Mouse (Mus musculus) ovary, adult 2 months (tissue): Measurements from ENCODE around the gene N4bp2l2. TPM values are rescaled to one million over a fixed set of nuclear protein-coding genes. Genes with fewer than 3 reads are reported as not detected.

Experiments used
- polyA plus RNA-seq: library from polyadenylated mRNA; depleted of rRNA; stranded (reverse); fragments of >200 nt; gene quantifications from 2 replicates; pipeline ENCODE4 v1.2.3, GENCODE M21; 2012; rRNA removed

N4bp2l2 gene
- polyA plus RNA-seq = 2.3 and 7.4 TPM in 2 replicates

DNA sequence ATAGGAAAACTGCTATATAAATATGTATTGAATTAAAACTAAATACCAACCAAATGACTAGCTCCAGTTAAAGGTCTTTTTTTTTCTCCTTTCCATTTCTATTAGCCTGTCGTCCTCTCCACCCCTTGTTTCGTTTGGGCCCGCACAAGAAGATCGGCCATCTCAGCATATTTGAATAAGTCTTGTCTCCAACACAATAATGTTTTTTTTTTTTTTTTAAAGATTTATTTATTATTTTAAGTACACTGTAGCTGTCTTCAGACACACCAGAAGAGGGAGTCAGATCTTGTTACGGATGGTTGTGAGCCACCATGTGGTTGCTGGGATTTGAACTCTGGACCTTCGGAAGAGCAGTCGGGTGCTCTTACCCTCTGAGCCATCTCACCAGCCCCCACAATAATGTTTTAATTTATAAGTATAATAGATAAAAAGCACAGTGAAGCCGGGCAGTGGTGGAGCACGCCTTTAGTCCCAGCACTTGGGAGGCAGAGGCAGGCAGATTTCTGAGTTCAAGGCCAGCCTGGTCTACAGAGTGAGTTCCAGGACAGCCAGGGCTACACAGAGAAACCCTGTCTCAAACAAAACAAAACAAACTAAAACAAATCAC is at the start of gene N4bp2l2:
TSS of gene N4bp2l2 (minus strand) at position 51 of the 607 bp plus-strand sequence.

GRCm38 (mm10) chr5:150673153-150673835 is 7.3 kb upstream of the N4bp2l2 start, which contains the start of gene Pds5b:
Gene Pds5b, plus strand, starts transcription at chr5:150673739.

GRCm38 (mm10) chr5:150597088-150597487 is 68.9 kb downstream of the N4bp2l2 start, which contains the start of gene N4bp2l1:
Gene N4bp2l1, minus strand, starts transcription at chr5:150597188.

Other genes starting within 250 kb of the N4bp2l2 start
- 6.6 and 6.9 TPM in 2 replicates for gene Zar1l, start 148.0 kb downstream of the N4bp2l2 start, polyA plus RNA-seq
- 5.5 and 6.3 TPM in 2 replicates for gene Brca2, start 143.6 kb downstream of the N4bp2l2 start, polyA plus RNA-seq
- gene N4bp2l1, start 69.0 kb downstream of the N4bp2l2 start, polyA plus RNA-seq = 15.2 and 16.3 TPM in 2 replicates
- 3.8 and 4.3 TPM in 2 replicates for gene Pds5b, start 7.6 kb upstream of the N4bp2l2 start, polyA plus RNA-seq